Mouse (Mus musculus): ENCODE results near the gene Tmem243.

GRCm38 (mm10) chr5:9161456-9162041, 61.1 kb downstream of the Tmem243 start, which contains the start of gene Dmtf1:
- TF ChIP-seq CTCF (IDR thresholded peaks at IDR 0.05; ENCODE audit: low read depth) (no peak), EP300 (IDR thresholded peaks at IDR 0.05; ENCODE audit: low read depth) (no peak)

Data from liver, embryonic 14.5 days (tissue).